Mouse (Mus musculus) olfactory bulb, adult 2 months (tissue): ENCODE data around the gene Srcin1. TPM values are rescaled to one million over a fixed set of nuclear protein-coding genes. Genes with fewer than 3 reads are reported as not detected.

Source experiments
- H3K27ac ChIP-seq: fragments of 200-500 bp; 2 replicates; pipeline ENCODE4 v1.5.1; 2012; ENCODE audit warnings: low read depth, low read length; ENCODE audit not compliant: insufficient read depth
- H3K4me1 ChIP-seq: fragments of 200-500 bp; 2 replicates; pipeline ENCODE4 v1.6.1; 2012; ENCODE audit warnings: low read length; ENCODE audit not compliant: control insufficient read depth, insufficient read depth
- H3K4me3 ChIP-seq: fragments of 200-500 bp; 2 replicates; pipeline ENCODE4 v1.5.1; 2012; ENCODE audit warnings: mild to moderate bottlenecking, low read depth, low read length, moderate library complexity; ENCODE audit not compliant: insufficient read depth
- CTCF ChIP-seq: fragments of 200-500 bp; IDR thresholded peaks from 2 replicates; pipeline ENCODE4 v1.5.1; 2012; ENCODE audit warnings: low read depth, mild to moderate bottlenecking, low read length, moderate library complexity; ENCODE audit not compliant: insufficient read depth
- POLR2A ChIP-seq: fragments of 200-500 bp; IDR thresholded peaks from 2 replicates; pipeline ENCODE4 v1.6.1; 2012; ENCODE audit warnings: mild to moderate bottlenecking, low read depth, low read length, moderate library complexity; ENCODE audit not compliant: insufficient read depth
- WGBS: fragments of 180-500 bp; shearing (Covaris S2); methylation state at CpG from one replicate; pipeline ENCODE4 v1.1.7; 2018; 5-methylcytosine and 5-hydroxymethylcytosine counted together
- polyA plus RNA-seq: library from polyadenylated mRNA; stranded (reverse); fragments of >200 nt; gene quantifications from 2 replicates; pipeline ENCODE4 v1.2.4, GENCODE M21; 2012; ENCODE audit warnings: low replicate concordance; ENCODE audit not compliant: missing spikeins, insufficient read depth, insufficient read length

Srcin1 gene
- polyA plus RNA-seq, 1 experiment: not detected

GRCm38 (mm10) chr11:97491640-97492039 is 84.3 kb downstream of the Srcin1 start:
- TF ChIP-seq POLR2A: no peak
- TF ChIP-seq CTCF: no peak
- Histone ChIP-seq H3K4me3 (no peak overlapping the region), H3K4me1 (no peaks in the 10 kb centered on the region), H3K27ac (no peak overlapping the region)
- WGBS: 74% methylated on average over 10 of the region's 10 CpGs

DNA sequence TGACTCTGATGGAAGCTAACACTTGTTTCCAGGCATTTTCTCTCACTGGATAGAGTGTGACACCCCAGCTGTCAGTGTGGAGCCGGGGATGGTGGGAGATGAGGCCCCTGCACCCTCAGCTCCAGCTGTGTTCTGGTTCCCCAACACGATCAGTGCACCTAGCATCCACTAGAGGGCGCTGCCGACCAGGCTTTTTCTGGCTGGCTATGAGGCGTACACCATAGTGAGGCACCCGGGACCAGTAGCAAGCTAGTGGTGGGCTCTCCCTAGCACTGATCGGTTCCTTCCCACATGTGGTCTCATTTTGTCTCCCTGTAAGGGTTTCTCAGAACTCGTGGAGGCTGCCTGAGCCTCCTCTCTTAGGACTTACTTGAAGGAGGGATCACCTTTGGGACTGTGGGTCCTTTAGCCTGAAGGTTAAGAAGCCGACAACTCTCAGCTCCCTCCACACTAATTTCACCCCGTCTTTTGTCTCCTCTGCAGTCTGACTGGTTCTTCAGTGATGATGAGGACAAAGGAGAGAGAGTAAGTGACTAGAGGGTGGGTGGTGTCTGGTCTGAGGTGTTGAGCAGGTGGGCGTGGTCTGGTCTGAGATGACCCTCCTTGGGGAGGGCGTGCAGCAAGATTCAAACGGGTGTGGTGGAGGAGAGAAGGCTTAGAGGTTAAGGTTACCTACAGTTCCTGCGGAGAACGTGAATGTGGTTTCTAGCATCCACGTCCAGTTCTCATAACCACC is 86.2 kb downstream of the Srcin1 start:
- TF ChIP-seq POLR2A (no peak), CTCF (peak; percentile 81)
- Histone ChIP-seq H3K4me3 (no peak overlapping the region), H3K27ac (no peak overlapping the region), H3K4me1 (no peaks in the 10 kb centered on the region)
- 39% methylated on average over 16 of the region's 16 CpGs for WGBS

DNA sequence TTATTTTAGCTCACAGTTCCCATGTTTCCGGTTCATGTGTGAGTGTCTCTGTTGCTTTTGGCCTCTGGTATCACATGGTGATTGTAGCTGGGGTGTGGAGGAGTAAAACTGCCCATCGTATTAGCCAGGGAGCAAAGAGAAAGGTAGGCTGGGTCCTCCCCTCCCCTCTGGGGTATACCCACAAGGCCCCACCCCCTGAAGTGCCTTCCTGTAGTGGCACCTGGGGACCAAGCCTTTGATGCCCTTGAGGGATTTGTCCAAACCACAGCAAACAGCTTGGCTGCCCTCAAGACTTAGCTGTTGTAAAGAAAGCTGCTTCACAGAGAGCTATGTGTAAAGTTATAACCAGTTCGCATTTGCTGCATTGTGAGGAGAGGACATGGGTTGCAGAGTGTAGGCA is 88.3 kb downstream of the Srcin1 start:
- no peak for TF ChIP-seq POLR2A
- no peak for TF ChIP-seq CTCF
- Histone ChIP-seq H3K4me1 (no peaks in the 10 kb centered on the region), H3K4me3 (no peak overlapping the region), H3K27ac (no peak overlapping the region)
- WGBS: 81% methylated on average over 3 of the region's 3 CpGs

- 78% methylated on average over 8 of the region's 8 CpGs for WGBS
These were observed 90.3 kb downstream of the Srcin1 start for GRCm38 (mm10) chr11:97485661-97486060.

GRCm38 (mm10) chr11:97479824-97480223 is 96.2 kb downstream of the Srcin1 start:
- TF ChIP-seq POLR2A (no peak), CTCF (no peak)
- no peak overlapping the region for H3K27ac ChIP-seq
- H3K4me3 ChIP-seq: no peak overlapping the region
- peaks cover 9% of the 10 kb centered on the region for H3K4me1 ChIP-seq
- 61% methylated on average over 8 of the region's 8 CpGs for WGBS

More at GRCm38 (mm10) chr11:97485661-97486060, 90.3 kb downstream of the Srcin1 start:
- TF ChIP-seq CTCF (no peak), POLR2A (no peak)
- H3K27ac ChIP-seq: no peak overlapping the region
- no peaks in the 10 kb centered on the region for H3K4me1 ChIP-seq
- H3K4me3 ChIP-seq: no peak overlapping the region

DNA sequence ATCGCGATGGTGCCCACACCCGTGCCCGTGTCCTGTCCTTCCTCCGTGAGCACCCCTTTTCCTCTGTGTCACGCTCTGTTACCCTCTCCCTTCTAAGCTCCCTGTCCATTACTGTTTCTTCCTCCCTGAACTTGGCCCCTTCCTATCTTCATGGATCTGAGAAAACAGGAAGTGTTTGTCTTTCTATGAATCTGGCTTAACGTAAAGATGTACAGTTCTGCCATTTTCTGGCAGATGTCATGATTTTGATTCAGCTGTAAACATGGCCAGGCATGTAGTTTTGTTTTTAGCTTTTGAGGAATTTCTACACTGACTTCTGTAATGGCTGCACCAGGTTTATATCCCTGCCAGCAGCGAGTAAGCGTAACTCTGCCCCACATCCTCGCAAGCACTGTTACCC is 96.9 kb downstream of the Srcin1 start:
- Histone ChIP-seq H3K4me1 (peaks cover 9% of the 10 kb centered on the region), H3K27ac (no peak overlapping the region), H3K4me3 (no peak overlapping the region)
- WGBS: 87% methylated on average over 10 of the region's 10 CpGs
- no peak for TF ChIP-seq POLR2A
- no peak for TF ChIP-seq CTCF

DNA sequence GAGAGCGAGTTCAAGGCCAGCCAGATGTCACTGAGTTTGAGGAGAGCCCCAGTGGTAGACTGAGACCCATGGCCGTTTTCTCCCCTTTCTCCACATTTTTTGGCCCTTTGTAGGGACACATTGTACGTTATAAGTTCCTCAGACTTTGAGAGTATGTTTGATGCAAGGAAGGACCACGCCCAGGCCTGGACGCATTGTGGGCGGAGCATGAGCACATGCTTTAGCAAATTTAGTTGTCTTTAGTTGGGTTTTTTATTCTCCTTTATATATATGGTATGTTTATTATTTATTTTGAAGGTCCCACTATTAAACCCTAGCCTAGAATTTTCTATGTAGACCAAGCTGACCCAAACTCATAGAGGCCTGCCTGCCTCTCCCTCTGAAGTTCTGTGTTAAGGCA is 97.6 kb downstream of the Srcin1 start:
- Histone ChIP-seq H3K4me3 (no peak overlapping the region), H3K27ac (no peak overlapping the region), H3K4me1 (peaks cover 9% of the 10 kb centered on the region)
- 88% methylated on average over 6 of the region's 6 CpGs for WGBS
- no peak for TF ChIP-seq CTCF
- no peak for TF ChIP-seq POLR2A

GRCm38 (mm10) chr11:97477431-97477830 is 98.6 kb downstream of the Srcin1 start:
- no peak overlapping the region for H3K27ac ChIP-seq
- peaks cover 9% of the 10 kb centered on the region for H3K4me1 ChIP-seq
- TF ChIP-seq CTCF (no peak), POLR2A (no peak)
- H3K4me3 ChIP-seq: no peak overlapping the region
- 76% methylated on average over 7 of the region's 7 CpGs for WGBS

GRCm38 (mm10) chr11:97476334-97477095 is 99.5 kb downstream of the Srcin1 start:
- H3K27ac ChIP-seq: no peak overlapping the region
- H3K4me1 ChIP-seq: peaks cover 9% of the 10 kb centered on the region
- TF ChIP-seq POLR2A (no peak), CTCF (peak; percentile 37; the same call in 1 of the 2 replicates)
- WGBS: 53% methylated on average over 8 of the region's 8 CpGs
- no peak overlapping the region for H3K4me3 ChIP-seq
